Mouse (Mus musculus) central nervous system, embryonic 14 days (tissue): Measurements from ENCODE around the gene Gjb1. TPM values are rescaled to one million over a fixed set of nuclear protein-coding genes. Genes with fewer than 3 reads are reported as not detected.

ENCODE experiments used
- polyA plus RNA-seq: library from polyadenylated mRNA; depleted of rRNA; stranded (reverse); fragments of >200 nt; gene quantifications from 2 replicates; pipeline ENCODE4 v1.2.3, GENCODE M21; 2012; rRNA removed

The Gjb1 gene
- 0.43 and 0.46 TPM in 2 replicates for polyA plus RNA-seq

GRCm38 (mm10) chrX:101376190-101376968 is at the start of gene Gjb1:
Gene Gjb1 (plus strand): TSS chrX:101376378.

GRCm38 (mm10) chrX:101420700-101421095 is 44.5 kb downstream of the Gjb1 start, which contains the start of gene Zmym3:
Gene Zmym3 (minus strand): TSS chrX:101420849.

GRCm38 (mm10) chrX:101429142-101429949 is 53.2 kb downstream of the Gjb1 start, which contains the start of gene Nono:
Gene Nono (plus strand): TSS chrX:101429318.

Other genes starting within 250 kb of the Gjb1 start
- gene Snx12, start 153.8 kb upstream of the Gjb1 start, polyA plus RNA-seq, result 57.4 and 58.9 TPM in 2 replicates
- 13.2 and 16.4 TPM in 2 replicates for gene Foxo4, start 121.8 kb upstream of the Gjb1 start, polyA plus RNA-seq
- gene Gm614, start 112.4 kb upstream of the Gjb1 start, polyA plus RNA-seq, result 0.14 TPM in 1 of 2 replicates, not detected in the other
- 5.3 and 7.4 TPM in 2 replicates for gene Il2rg, start 108.1 kb upstream of the Gjb1 start, polyA plus RNA-seq
- gene Gm20489, start 107.4 kb upstream of the Gjb1 start, polyA plus RNA-seq, result not detected in 2 replicates
- 62.7 and 79.2 TPM in 2 replicates for gene Med12, start 102.3 kb upstream of the Gjb1 start, polyA plus RNA-seq
- 34.2 and 36.0 TPM in 2 replicates for gene Nlgn3, start 77.2 kb upstream of the Gjb1 start, polyA plus RNA-seq
- 187 and 193 TPM in 2 replicates for gene Zmym3, start 44.5 kb downstream of the Gjb1 start, polyA plus RNA-seq
- gene Nono, start 52.9 kb downstream of the Gjb1 start, polyA plus RNA-seq, result 496 and 582 TPM in 2 replicates
- gene Itgb1bp2, start 72.7 kb downstream of the Gjb1 start, polyA plus RNA-seq, result 5.6 and 17.6 TPM in 2 replicates
- gene Taf1, start 156.4 kb downstream of the Gjb1 start, polyA plus RNA-seq, result 40.1 and 44.4 TPM in 2 replicates